Mouse (Mus musculus) monocyte, adult 2 months (primary cell): ENCODE results near the gene Stap2.

Experiments used
- DNase-seq, 2 experiments: peaks; one replicate each; pipeline ENCODE4 v3.0.0; 2022; ENCODE audit warnings: low spot score in 2 of 2, low read depth in 1 of 2

Gene Stap2

DNA sequence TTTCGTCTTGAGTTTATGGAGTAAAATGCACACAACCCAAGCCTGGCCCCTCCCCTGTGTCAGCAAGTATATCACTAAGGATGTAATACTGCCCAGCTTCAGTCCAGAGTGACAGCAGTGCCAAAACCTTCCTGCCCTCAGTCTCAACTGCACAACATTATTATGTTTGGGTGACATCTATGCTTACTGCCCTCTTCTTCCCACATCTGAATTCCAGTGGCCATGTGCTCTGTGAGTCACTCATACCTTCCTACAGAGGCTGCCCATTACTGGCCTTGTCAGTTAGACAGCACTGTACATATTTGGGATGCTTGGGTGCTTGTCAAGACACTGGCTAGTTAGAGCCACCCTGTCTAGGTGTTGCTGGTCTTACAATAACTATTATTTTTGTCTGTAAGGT lies 20.9 kb upstream of the Stap2 start:
- DNase-seq = no peak

- DNase-seq = no peak
Measured at GRCm38 (mm10) chr17:56024931-56025330, 19.5 kb upstream of the Stap2 start.

- no peak for DNase-seq
Measured at GRCm38 (mm10) chr17:56024476-56024875, 19.1 kb upstream of the Stap2 start.

DNA sequence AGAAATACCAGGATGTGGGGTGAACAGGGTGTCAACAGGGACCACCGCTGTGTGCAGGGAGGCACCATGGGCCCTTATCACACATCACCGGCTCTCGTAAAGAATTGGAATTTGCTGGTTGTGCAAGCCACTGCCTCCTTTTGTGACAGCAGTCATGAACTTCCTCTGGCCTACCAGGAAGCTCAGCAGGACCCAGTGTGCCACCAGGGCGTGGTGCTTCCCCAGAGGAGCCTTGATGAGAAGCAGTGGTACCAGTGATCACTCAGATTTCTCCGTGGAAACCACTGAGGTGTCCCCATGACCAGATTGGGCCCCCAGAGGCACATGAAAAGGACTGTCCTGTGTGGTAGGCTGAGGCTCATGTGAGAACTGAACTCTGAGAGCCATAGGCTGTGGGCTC lies 18.0 kb upstream of the Stap2 start:
- peak; percentile 26 to 39 for DNase-seq

- no peak for DNase-seq
Measured at GRCm38 (mm10) chr17:56022989-56023290, 17.6 kb upstream of the Stap2 start.

DNA sequence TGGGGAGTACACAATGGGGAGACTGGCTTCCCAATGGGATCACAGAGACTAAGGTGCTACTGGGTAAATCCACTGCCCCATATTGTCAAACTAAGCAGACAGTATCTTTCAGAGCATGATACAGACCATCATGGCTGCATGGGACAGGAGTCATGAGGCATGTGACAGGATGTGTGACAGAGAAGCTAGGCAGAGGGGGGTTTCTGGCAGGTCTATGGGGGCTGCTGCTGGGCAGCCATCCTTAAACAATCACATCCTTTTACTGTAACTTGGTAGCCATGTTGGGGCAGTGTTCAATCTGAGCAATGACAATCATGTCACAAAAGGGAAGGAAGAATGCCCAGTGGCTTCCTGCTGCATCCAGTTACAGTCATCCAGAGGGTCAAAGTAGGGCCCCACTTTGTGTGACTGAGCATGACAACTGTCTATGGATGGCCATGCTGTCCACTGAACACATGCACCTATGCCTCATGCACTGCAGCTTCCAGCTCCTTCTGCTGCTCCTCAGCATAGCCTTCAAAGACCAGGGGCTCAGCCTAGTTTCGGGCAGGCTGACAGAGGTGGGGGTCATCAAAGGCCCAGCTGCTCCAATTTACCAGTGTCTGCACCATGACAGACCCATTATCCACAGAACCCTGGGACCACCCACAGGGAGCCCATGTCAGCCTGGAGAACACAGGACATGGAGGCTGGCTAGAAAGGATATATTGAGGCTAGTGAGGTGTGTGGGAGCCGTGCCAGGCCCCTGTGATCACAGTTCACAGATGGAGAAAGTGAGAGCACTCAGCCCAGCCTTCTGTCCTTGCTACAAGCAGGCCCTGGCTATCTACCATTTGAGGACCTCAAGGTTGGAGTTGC lies 17.0 kb upstream of the Stap2 start:
- no peak for DNase-seq

- DNase-seq = no peak
Measured at GRCm38 (mm10) chr17:56021161-56021910, 16.0 kb upstream of the Stap2 start.

GRCm38 (mm10) chr17:56020400-56021084 lies 15.2 kb upstream of the Stap2 start:
- no peak for DNase-seq

DNA sequence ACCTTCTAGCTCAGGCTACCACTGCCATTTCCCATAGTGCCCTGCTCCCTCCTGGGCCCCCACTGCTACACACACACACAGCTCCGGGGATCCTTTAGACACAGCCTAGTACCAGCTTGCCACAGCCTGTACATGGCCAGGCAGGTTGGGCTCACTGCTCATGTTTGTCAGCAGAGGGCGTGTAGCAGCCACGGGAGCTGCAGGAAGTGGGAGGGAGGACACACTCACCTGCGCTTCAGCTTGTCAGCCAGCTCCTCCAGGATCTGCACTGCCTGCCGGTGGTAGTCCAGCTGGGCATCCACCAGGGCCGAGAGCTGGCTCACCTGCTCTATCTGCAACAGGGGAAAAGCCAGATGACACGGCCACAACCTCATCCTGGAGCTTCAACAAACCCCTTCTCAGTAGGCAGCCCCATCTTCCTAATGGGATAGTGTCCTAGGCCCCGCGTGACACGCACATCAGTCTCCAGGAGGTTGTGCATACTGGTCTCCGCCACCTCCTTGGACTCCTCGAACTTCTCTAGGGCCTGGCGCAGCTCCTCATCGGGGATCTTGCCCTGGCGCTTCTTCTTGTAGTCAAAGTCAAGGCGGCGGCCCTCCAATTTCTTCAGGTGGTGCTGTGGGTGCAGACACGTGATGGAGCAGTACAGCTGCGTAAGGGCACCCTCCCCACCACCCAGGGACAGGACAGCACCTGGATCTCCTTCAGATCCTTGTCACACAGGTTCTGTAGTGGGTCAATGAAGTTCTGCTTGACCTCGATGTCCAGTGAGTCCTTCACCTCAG lies 13.2 kb upstream of the Stap2 start:
- DNase-seq = no peak

- no peak for DNase-seq
Measured at GRCm38 (mm10) chr17:56017848-56018247, 12.5 kb upstream of the Stap2 start.

- DNase-seq = no peak
Measured at GRCm38 (mm10) chr17:56016793-56017785, 11.7 kb upstream of the Stap2 start.

- no peak for DNase-seq
Measured at GRCm38 (mm10) chr17:56016382-56016781, 11.0 kb upstream of the Stap2 start.

GRCm38 (mm10) chr17:56015293-56015692 lies 9.9 kb upstream of the Stap2 start:
- DNase-seq = no peak

DNA sequence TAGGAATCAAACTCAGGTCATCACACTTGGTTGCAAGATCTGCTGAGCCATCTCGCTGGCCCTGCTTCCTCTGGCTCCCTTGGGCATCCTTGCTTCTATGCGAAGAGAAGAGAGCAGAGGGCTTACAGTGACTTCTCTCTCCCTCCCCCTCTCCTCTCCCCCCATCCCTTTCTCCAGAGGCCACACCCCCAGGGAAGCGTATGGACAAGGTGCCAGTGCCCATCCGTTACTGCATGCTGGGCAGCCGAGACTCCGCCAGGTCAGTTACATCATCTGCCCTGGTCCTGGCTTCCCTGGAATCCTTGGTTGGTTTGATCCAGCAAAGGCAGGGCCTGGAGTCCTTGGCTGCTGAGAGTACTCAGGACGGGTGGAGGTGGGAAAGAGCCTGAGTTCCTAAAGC lies 6.1 kb upstream of the Stap2 start:
- no peak for DNase-seq

DNA sequence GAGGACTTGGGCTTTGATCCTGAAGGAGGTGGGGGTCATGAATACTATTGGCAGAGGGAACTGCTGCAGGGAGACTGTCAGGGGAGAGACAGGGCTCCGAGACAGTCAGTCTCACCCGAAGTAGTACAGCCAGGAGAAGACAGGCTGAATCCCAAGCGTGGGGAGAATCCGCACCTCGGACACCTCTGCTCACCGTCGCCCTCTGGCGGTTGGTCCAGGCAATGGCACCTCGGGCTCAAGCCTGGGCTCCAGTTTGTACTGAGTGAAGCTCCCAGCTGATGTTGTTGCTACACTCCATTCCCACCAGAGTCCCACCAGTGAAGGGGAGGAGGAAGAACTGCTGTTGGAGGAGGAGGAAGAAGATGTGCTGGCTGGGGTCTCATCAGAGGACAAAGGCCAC lies 5.3 kb upstream of the Stap2 start:
- DNase-seq = peak; percentile 40 to 72

GRCm38 (mm10) chr17:56010255-56010654 lies 4.9 kb upstream of the Stap2 start:
- DNase-seq = no peak

- DNase-seq = no peak
Measured at GRCm38 (mm10) chr17:56009962-56010240, 4.5 kb upstream of the Stap2 start.

DNA sequence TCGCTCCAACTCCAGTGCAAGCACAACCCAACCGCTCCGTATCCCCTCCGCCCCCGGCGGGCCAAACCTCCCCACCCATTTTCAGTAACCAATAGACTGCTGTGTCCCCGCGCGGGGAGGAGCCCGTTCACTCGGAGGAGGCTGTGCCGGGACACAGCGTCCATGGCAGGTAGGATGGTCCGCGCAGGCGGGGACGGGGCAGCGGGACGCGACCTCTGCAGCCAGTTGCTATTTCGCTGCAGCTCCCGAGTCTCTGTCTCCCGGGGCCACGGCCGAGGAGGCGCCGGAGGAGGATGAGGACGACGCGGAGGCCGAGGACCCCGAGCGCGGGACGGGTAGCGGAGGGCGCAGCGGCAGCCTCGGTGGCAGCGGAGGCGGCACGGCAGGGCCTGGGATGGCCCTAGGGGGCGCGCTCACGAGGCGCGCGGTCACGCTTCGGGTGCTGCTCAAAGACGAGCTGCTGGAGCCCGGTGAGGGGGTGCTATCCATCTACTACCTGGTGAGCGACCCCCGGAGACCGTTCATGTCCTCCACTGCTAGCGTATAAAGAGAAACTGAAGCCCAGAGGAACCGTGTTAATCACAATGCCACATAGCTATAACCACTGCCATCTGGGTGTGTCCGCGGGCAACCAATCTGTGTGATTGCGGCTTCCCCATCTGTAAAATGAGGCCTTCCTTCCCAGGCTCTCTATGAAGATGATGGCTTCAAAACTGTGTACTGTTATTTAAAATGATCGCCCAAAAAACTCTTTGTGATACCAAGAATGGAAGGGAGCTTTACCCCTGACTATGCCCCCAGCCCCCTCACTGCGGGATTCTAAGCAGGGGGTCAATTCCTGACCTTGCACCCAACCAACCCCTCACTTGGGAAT lies 3.9 kb upstream of the Stap2 start:
- DNase-seq = peak; percentile 52 to 76

DNA sequence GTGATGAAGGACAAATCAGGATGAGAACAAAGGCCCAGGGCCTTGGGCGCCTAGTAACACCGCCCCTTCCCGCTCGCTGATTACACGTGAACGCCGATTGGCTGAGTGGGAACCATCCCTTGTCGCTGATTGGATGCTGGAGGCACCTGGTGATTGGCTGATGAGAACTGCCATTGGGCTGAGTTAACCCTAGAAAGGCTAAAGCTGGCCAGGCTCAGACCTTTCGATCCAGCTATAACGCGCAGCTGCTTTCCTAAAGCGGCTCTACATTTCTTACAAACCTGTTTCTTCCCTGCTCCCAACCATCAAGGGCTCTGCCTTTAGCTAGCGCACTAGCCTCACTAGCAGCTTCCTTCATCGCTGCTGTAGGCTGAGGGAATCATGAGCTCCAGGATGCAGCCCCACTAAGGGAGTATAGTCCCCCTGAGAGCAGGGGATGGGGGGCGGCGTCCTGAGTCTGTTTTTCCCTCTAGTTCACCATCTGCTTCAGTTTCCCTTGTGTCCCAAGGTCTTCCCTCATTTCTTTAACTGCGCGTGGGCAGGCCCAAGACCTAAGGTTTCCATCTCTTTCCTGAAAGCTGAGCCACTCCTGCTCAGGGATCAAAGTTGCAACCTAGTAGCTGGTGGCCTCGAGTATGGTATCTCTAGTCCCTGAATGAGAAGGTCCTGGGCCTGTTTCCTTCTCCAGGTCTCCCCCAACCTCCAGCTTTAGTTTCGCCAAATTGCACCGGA lies 3.1 kb upstream of the Stap2 start:
- DNase-seq = peak; percentile 70 to 79
